Mouse (Mus musculus): ENCODE measurements around the gene Cyp4f40. TPM values are rescaled to one million over a fixed set of nuclear protein-coding genes. Genes with fewer than 3 reads are reported as not detected.

The Cyp4f40 gene
- polyA plus RNA-seq (2017; shearing (Covaris generic)), result not detected

DNA sequence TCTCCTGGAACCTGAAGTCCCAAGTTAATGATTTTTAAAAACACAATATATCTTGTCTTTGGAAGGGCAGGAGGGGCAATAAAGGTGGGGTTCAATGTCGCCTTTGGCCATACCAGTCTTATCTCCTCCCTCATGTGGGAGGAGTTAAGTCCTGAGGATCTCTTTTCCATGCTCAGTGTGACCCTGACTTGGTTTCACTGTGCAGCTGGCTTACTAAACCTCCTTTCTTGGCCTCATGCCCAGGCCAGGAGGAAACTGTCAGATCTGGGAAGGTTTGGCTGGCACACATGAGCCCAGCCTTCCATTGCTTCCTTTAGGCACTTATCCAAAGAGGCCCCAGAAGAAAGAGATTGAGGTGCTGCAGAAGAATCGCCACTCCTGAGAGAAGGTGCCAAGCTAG, at the start of gene Cyp4f40:
Gene Cyp4f40 (plus strand): TSS at position 189 of the 400 bp plus-strand sequence.

GRCm38 (mm10) chr17:32621018-32621417, 37.7 kb upstream of the Cyp4f40 start, which contains the start of gene Cyp4f37:
Cyp4f37 (plus strand) TSS chr17:32621309.

GRCm38 (mm10) chr17:32685048-32685750, 26.5 kb downstream of the Cyp4f40 start, which contains the start of gene Cyp4f15:
Cyp4f15 (plus strand) TSS chr17:32685627.

Other genes starting within 250 kb of the Cyp4f40 start
- 107 TPM for gene Pglyrp2, start 234.7 kb upstream of the Cyp4f40 start, polyA plus RNA-seq (2017; shearing (Covaris generic))
- 0.53 TPM for gene Cyp4f39, start 206.2 kb upstream of the Cyp4f40 start, polyA plus RNA-seq (2017; shearing (Covaris generic))
- gene Cyp4f17, start 152.8 kb upstream of the Cyp4f40 start, polyA plus RNA-seq (2017; shearing (Covaris generic)), result 4.2 TPM
- gene Cyp4f16, start 122.3 kb upstream of the Cyp4f40 start, polyA plus RNA-seq (2017; shearing (Covaris generic)), result 8.0 TPM
- 0.13 TPM for gene Cyp4f37, start 37.6 kb upstream of the Cyp4f40 start, polyA plus RNA-seq (2017; shearing (Covaris generic))
- not detected for gene Cyp4f15, start 26.7 kb downstream of the Cyp4f40 start, polyA plus RNA-seq (2017; shearing (Covaris generic))
- 27.0 TPM for gene Zfp871, start 129.4 kb downstream of the Cyp4f40 start, polyA plus RNA-seq (2017; shearing (Covaris generic))
- 0.23 TPM for gene Zfp811, start 151.0 kb downstream of the Cyp4f40 start, polyA plus RNA-seq (2017; shearing (Covaris generic))
- 11.0 TPM for gene Zfp799, start 171.4 kb downstream of the Cyp4f40 start, polyA plus RNA-seq (2017; shearing (Covaris generic))
- gene Zfp870, start 232.7 kb downstream of the Cyp4f40 start, polyA plus RNA-seq (2017; shearing (Covaris generic)), result 10.9 TPM